Mouse (Mus musculus): ENCODE data around the gene Cnnm3. TPM values are rescaled to one million over a fixed set of nuclear protein-coding genes. Genes with fewer than 3 reads are reported as not detected.

Cnnm3 gene
- polyA plus RNA-seq, 1 experiment from 2014 or later: 3.5 TPM

DNA sequence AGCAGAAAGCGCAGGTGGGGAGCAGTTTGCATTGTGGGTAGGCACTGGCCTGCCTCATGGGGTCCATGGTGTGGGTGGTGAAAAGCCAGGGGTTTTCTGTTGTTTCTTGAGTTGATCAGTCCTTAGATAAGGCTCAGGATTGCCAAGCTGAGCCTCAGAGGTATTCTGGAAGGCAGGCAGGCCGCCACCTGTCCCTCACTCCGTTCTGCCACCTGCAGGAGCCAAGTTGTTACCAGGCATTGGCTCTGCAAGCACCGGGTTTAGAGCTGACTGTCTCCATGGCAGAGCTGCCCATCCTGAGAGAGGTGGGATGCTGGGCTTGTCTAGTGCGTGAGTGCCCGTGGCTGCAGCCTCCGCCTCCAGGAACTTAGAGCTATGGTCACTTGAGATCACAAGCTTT, 10.5 kb downstream of the Cnnm3 start:
- Histone ChIP-seq H3K9ac (replicated peaks; ENCODE audit: low read length) (no peak overlapping the region), H3K9me3 (ENCODE audit: low read length) (no peaks in the 10 kb centered on the region), H3K27ac (ENCODE audit: low read length) (no peak overlapping the region), H3K36me3 (ENCODE audit: insufficient read depth, low read length) (peaks cover 61% of the 10 kb centered on the region), H3K4me2 (replicated peaks; ENCODE audit: low read depth, low read length) (no peak overlapping the region), H3K4me1 (ENCODE audit: insufficient read depth, low read length) (peaks cover 9% of the 10 kb centered on the region), H3K4me3 (ENCODE audit: low read length) (no peak overlapping the region), H3K27me3 (ENCODE audit: insufficient read depth, low read length) (no peaks in the 10 kb centered on the region)
- no peak for ATAC-seq (ENCODE audit: low FRiP score, low TSS enrichment)
- 89% methylated on average over 7 of the region's 7 CpGs for WGBS

DNA sequence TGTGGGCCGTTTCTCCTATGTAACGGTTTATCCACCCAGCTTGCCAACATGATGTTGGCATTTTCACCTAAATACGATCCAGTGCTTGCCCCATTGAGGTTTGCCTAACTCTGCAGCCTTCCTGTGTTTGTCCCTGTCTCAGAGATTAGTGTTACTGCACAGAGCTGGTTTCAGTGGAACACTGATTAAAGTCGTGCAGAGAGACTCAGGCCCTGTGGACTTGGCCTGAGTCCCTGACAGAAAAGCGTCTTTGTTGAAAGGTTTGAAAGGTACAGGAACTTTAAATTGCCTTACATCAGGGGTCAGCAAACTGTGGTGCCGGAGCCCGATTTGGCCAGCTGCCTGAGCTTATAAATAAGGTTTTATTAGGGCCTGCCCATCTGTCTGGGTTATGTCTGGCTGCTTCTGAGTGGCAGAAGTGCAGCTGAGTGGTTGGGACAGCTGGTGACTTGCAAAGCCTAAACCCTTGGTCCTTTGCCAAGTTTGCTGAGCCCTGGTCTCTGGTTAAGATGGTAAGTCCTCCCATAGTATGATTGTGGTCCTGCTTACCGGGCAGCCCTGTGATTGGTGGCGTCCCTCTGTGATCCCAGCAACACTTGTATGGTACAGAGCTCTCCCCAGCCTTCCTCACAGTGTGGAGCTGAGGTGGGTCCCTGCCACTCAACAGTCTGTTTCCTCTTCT, 11.8 kb downstream of the Cnnm3 start:
- no peaks in the 10 kb centered on the region for H3K27me3 ChIP-seq (ENCODE audit: insufficient read depth, low read length)
- H3K4me2 ChIP-seq (replicated peaks; ENCODE audit: low read depth, low read length): no peak overlapping the region
- H3K9ac ChIP-seq (replicated peaks; ENCODE audit: low read length): no peak overlapping the region
- ATAC-seq (ENCODE audit: low FRiP score, low TSS enrichment): no peak
- peaks cover 61% of the 10 kb centered on the region for H3K36me3 ChIP-seq (ENCODE audit: insufficient read depth, low read length)
- H3K4me1 ChIP-seq (ENCODE audit: insufficient read depth, low read length): peaks cover 9% of the 10 kb centered on the region
- no peak overlapping the region for H3K4me3 ChIP-seq (ENCODE audit: low read length)
- peak overlapping the region; percentile 39; the same call in 1 of the 2 replicates for H3K27ac ChIP-seq (ENCODE audit: low read length)
- WGBS: 49% methylated on average over 9 of the region's 9 CpGs
- H3K9me3 ChIP-seq (ENCODE audit: low read length): no peaks in the 10 kb centered on the region

DNA sequence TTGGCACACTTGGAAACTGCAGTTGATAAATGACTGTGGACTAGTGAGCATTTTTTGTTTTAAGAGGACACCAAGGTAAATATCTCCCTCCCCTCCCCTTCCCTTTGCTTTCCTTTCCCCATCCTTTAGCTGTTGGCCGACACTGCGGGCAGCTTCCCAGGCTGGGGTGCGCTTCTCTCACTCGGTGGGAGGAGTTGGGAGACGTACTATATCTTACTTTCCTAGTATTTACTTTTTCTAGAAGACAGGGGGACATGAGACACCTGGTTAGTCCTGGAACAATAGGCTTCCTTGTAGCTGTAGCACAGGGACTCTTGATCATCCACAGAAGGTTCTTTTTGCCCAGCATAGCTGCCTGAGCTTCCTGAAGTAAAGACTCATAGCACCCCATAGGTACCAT, 12.4 kb downstream of the Cnnm3 start:
- 37% methylated on average over 5 of the region's 5 CpGs for WGBS
- H3K4me1 ChIP-seq (ENCODE audit: insufficient read depth, low read length): peaks cover 9% of the 10 kb centered on the region
- no peak overlapping the region for H3K27ac ChIP-seq (ENCODE audit: low read length)
- no peak overlapping the region for H3K4me2 ChIP-seq (replicated peaks; ENCODE audit: low read depth, low read length)
- ATAC-seq (ENCODE audit: low FRiP score, low TSS enrichment): no peak
- H3K27me3 ChIP-seq (ENCODE audit: insufficient read depth, low read length): no peaks in the 10 kb centered on the region
- H3K9me3 ChIP-seq (ENCODE audit: low read length): no peaks in the 10 kb centered on the region
- H3K4me3 ChIP-seq (ENCODE audit: low read length): no peak overlapping the region
- no peak overlapping the region for H3K9ac ChIP-seq (replicated peaks; ENCODE audit: low read length)
- H3K36me3 ChIP-seq (ENCODE audit: insufficient read depth, low read length): peaks cover 60% of the 10 kb centered on the region

DNA sequence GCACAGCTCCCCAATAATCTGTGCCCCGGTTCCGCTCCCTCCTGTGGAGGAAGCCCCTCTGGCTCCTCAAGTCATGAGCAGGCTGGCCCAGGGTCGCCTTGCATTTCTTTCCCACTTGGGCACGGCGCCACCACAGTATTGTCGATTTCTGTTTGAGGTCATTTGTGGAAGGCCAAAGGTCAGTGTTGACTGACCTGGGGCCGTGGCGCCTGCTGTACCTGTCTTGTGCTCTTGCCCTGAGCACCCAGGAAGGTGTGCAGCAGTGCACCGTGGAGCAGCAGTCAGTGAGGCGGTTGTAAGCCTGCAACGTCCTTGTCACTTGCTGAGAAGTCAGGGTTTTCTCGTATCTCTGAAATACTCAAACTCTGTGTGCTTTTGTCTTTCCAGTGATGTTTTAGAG, 14.1 kb downstream of the Cnnm3 start:
- Histone ChIP-seq H3K27ac (ENCODE audit: low read length) (no peak overlapping the region), H3K4me1 (ENCODE audit: insufficient read depth, low read length) (peaks cover 9% of the 10 kb centered on the region), H3K9ac (replicated peaks; ENCODE audit: low read length) (no peak overlapping the region), H3K27me3 (ENCODE audit: insufficient read depth, low read length) (no peaks in the 10 kb centered on the region), H3K4me2 (replicated peaks; ENCODE audit: low read depth, low read length) (no peak overlapping the region), H3K4me3 (ENCODE audit: low read length) (no peak overlapping the region), H3K36me3 (ENCODE audit: insufficient read depth, low read length) (peaks cover 45% of the 10 kb centered on the region), H3K9me3 (ENCODE audit: low read length) (no peaks in the 10 kb centered on the region)
- no peak for ATAC-seq (ENCODE audit: low FRiP score, low TSS enrichment)
- WGBS: 86% methylated on average over 12 of the region's 12 CpGs

DNA sequence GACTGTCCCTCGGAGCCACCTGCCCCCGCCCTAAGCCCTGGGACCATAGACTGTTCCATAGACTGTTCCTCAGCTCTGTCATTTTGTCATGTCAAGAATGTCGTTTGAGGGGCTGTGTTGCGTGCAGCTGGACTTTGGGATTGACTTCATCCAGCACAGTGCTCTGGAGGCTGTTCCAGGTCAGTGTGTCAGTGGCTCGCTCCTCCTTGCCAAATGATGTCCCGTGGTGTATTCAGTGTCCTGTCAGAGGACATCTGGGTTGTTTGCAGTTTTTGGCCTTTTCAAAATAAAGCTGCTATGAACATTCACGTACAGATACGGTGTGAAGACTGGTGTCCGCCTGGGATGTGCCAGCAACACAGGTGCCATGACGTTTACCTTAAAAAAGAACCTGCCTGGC, 15.2 kb downstream of the Cnnm3 start:
- no peak overlapping the region for H3K4me2 ChIP-seq (replicated peaks; ENCODE audit: low read depth, low read length)
- H3K9me3 ChIP-seq (ENCODE audit: low read length): no peaks in the 10 kb centered on the region
- WGBS: 87% methylated on average over 10 of the region's 10 CpGs
- H3K4me3 ChIP-seq (ENCODE audit: low read length): no peak overlapping the region
- H3K27me3 ChIP-seq (ENCODE audit: insufficient read depth, low read length): no peaks in the 10 kb centered on the region
- H3K4me1 ChIP-seq (ENCODE audit: insufficient read depth, low read length): peaks cover 9% of the 10 kb centered on the region
- ATAC-seq (ENCODE audit: low FRiP score, low TSS enrichment): no peak
- H3K9ac ChIP-seq (replicated peaks; ENCODE audit: low read length): no peak overlapping the region
- H3K27ac ChIP-seq (ENCODE audit: low read length): no peak overlapping the region
- H3K36me3 ChIP-seq (ENCODE audit: insufficient read depth, low read length): peaks cover 34% of the 10 kb centered on the region

DNA sequence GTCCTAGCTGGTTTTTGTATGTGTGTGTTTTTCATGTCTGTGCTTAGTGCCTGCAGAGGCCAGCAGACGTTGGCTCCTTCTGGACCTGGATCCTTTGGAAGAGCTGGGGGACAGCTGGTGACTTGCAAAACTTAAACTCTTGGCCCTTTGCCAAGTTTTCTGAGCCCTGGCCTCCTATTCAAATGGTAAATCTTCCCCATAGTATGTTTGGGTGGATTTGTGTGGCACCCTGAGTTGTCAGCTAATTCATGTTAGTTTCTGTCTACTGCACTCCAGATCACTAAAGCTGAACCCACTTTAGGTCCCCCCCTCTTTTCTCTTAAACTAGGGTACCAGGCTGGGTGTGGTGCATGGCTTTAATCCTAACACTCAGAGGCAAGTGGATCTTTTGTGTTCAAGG, 16.7 kb downstream of the Cnnm3 start:
- Histone ChIP-seq H3K4me3 (ENCODE audit: low read length) (no peak overlapping the region), H3K36me3 (ENCODE audit: insufficient read depth, low read length) (peaks cover 26% of the 10 kb centered on the region), H3K4me1 (ENCODE audit: insufficient read depth, low read length) (peaks cover 4% of the 10 kb centered on the region), H3K27me3 (ENCODE audit: insufficient read depth, low read length) (no peaks in the 10 kb centered on the region), H3K9me3 (ENCODE audit: low read length) (no peaks in the 10 kb centered on the region), H3K4me2 (replicated peaks; ENCODE audit: low read depth, low read length) (no peak overlapping the region), H3K27ac (ENCODE audit: low read length) (no peak overlapping the region), H3K9ac (replicated peaks; ENCODE audit: low read length) (no peak overlapping the region)
- no peak for ATAC-seq (ENCODE audit: low FRiP score, low TSS enrichment)
- WGBS: 36% methylated on average over 1 of the region's 1 CpGs

DNA sequence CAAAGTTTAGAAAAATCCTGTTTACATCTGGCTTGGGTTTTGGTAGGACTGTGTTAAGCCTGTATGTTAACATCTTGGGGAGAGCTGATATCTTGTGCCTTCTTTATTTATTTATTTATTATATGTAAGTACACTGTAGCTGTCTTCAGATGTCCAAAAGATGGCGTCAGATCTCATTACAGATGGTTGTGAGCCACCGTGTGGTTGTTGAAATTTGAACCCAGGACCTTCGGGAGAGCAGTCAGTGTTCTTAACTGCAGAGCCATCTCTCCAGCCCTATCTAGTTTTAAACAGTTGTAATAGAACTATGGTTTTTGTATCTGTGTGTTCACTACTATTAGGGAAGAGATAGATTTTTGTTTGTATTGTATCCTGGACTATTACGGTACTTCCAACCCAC, 17.6 kb downstream of the Cnnm3 start:
- WGBS: 80% methylated on average over 4 of the region's 4 CpGs
- H3K36me3 ChIP-seq (ENCODE audit: insufficient read depth, low read length): peaks cover 19% of the 10 kb centered on the region
- no peak overlapping the region for H3K4me2 ChIP-seq (replicated peaks; ENCODE audit: low read depth, low read length)

DNA sequence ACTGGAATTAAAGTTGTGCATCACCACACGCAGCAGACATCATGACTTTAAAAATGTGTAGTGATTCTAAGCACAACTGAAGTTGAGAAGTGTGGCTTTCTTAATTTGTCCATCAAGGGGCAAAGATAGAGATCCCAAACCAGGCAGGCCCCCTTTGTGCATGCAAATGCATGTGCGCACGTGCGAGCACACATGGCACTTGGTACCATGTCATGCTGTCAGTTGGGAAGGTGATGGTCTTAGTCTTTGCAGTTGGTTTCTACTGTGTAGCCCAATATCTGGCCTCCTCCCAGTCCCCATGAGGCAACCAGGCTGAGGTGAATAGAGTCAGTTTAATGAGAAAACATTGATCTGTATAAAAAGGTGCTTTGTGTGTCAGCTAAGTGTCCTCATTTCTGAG, 18.2 kb downstream of the Cnnm3 start:
- no peak overlapping the region for H3K4me3 ChIP-seq (ENCODE audit: low read length)
- peaks cover 17% of the 10 kb centered on the region for H3K36me3 ChIP-seq (ENCODE audit: insufficient read depth, low read length)
- H3K9ac ChIP-seq (replicated peaks; ENCODE audit: low read length): no peak overlapping the region
- WGBS: 94% methylated on average over 4 of the region's 4 CpGs
- ATAC-seq (ENCODE audit: low FRiP score, low TSS enrichment): no peak
- no peak overlapping the region for H3K4me2 ChIP-seq (replicated peaks; ENCODE audit: low read depth, low read length)
- H3K27ac ChIP-seq (ENCODE audit: low read length): no peak overlapping the region
- H3K9me3 ChIP-seq (ENCODE audit: low read length): no peaks in the 10 kb centered on the region
- H3K4me1 ChIP-seq (ENCODE audit: insufficient read depth, low read length): no peaks in the 10 kb centered on the region
- no peaks in the 10 kb centered on the region for H3K27me3 ChIP-seq (ENCODE audit: insufficient read depth, low read length)

More for the DNA sequence above, 17.6 kb downstream of the Cnnm3 start:
- Histone ChIP-seq H3K9ac (replicated peaks; ENCODE audit: low read length) (no peak overlapping the region), H3K27me3 (ENCODE audit: insufficient read depth, low read length) (no peaks in the 10 kb centered on the region), H3K4me3 (ENCODE audit: low read length) (no peak overlapping the region), H3K9me3 (ENCODE audit: low read length) (no peaks in the 10 kb centered on the region), H3K4me1 (ENCODE audit: insufficient read depth, low read length) (no peaks in the 10 kb centered on the region), H3K27ac (ENCODE audit: low read length) (no peak overlapping the region)
- ATAC-seq (ENCODE audit: low FRiP score, low TSS enrichment): no peak

DNA sequence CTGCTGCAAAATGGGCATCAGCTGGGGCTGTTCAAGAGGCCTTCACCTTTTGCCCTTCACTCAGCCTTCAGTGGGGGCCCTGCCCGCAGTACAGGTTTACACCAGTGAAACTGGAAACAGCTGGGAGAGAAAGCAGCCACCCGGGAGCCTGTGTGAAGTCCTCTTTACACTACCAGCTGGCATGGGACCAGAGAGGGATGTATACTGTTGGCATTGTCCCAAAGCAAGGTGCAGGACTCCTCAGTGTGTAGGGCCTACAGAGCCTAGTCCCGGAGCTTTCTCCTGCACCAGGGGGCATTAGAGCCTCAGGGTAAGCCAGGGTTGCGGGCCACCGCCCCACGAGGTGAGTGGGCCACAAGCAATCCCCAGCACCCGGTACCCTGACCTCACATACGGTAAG, 18.8 kb downstream of the Cnnm3 start:
- no peak overlapping the region for H3K27ac ChIP-seq (ENCODE audit: low read length)
- H3K36me3 ChIP-seq (ENCODE audit: insufficient read depth, low read length): peaks cover 11% of the 10 kb centered on the region
- ATAC-seq (ENCODE audit: low FRiP score, low TSS enrichment): no peak
- H3K4me1 ChIP-seq (ENCODE audit: insufficient read depth, low read length): no peaks in the 10 kb centered on the region
- no peaks in the 10 kb centered on the region for H3K9me3 ChIP-seq (ENCODE audit: low read length)
- H3K27me3 ChIP-seq (ENCODE audit: insufficient read depth, low read length): no peaks in the 10 kb centered on the region
- no peak overlapping the region for H3K9ac ChIP-seq (replicated peaks; ENCODE audit: low read length)
- WGBS: 72% methylated on average over 8 of the region's 8 CpGs
- H3K4me2 ChIP-seq (replicated peaks; ENCODE audit: low read depth, low read length): no peak overlapping the region
- H3K4me3 ChIP-seq (ENCODE audit: low read length): no peak overlapping the region

DNA sequence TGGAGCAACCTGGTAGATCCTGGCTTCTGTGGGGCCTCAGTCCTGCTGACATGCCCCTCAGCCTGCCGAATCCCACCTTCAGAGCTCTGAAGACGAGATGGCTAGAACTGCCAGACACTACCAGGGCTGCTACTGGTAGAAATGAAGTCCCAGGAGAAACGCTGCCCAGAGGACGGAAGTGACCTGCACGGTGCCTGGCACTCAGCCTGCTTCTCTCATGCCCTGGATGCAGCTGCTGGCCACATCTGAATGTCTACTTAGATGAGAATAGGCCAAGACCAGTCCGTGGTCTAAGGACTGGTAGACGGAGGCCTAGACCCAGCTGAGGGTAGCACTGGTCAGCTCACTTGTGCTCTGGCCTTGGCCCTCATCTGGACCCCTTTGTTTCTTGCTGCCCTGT, 19.3 kb downstream of the Cnnm3 start:
- H3K4me1 ChIP-seq (ENCODE audit: insufficient read depth, low read length): 0 out of 2 replicates have a peak, but pooled peaks cover under 1% of the 10 kb centered on the region
- ATAC-seq (ENCODE audit: low FRiP score, low TSS enrichment): no peak
- no peak overlapping the region for H3K4me2 ChIP-seq (replicated peaks; ENCODE audit: low read depth, low read length)
- no peaks in the 10 kb centered on the region for H3K9me3 ChIP-seq (ENCODE audit: low read length)
- H3K36me3 ChIP-seq (ENCODE audit: insufficient read depth, low read length): peaks cover 6% of the 10 kb centered on the region; the same call in 1 of the 2 replicates
- no peak overlapping the region for H3K9ac ChIP-seq (replicated peaks; ENCODE audit: low read length)
- H3K27me3 ChIP-seq (ENCODE audit: insufficient read depth, low read length): no peaks in the 10 kb centered on the region
- no peak overlapping the region for H3K4me3 ChIP-seq (ENCODE audit: low read length)
- 92% methylated on average over 7 of the region's 7 CpGs for WGBS
- H3K27ac ChIP-seq (ENCODE audit: low read length): no peak overlapping the region

All from kidney, embryonic 16.5 days (tissue).